Mouse (Mus musculus): ENCODE measurements around the gene Cgnl1. TPM values are rescaled to one million over a fixed set of nuclear protein-coding genes. Genes with fewer than 3 reads are reported as not detected.

Gene Cgnl1
- polyA plus RNA-seq, 1 experiment, result 24.6 TPM

DNA sequence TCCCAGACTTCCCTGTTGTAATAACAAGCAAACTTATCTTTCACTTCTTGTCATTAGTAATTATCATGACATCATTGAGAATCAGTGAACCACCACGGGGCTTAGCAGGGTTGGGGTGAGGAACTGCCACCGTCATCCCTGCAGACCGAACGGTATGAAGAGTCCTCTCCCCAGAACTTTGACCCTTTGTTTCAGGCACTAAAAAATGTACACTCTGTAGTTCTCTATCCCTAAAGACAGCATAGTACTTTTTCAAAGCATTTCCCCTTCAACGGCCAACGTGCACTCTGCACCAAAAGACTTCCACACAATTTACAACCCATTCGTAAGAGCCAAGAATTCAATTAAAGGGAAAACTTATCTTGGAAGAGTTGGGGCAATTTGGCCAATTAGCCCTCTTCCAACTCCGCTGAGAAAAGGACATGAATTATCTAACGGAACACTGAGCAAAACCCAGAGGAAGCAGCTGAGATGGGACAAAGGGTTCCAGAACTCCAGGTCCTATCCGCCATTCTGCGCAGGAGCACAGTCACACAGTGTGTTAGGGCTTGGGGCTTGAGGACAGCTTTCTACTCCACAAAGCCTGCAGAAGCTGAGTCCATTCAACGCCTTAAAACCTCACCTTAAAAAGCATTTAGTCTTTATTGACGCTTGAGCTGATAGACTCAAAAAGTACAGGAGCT is 66.9 kb downstream of the Cgnl1 start:
- Histone ChIP-seq H3K4me3 (ENCODE audit: insufficient read depth, low read length) (no peak overlapping the region), H3K4me1 (ENCODE audit: control insufficient read depth, insufficient read depth, low read length) (no peaks in the 10 kb centered on the region), H3K27ac (ENCODE audit: insufficient read depth, low read length) (no peak overlapping the region)
- TF ChIP-seq POLR2A (IDR thresholded peaks at IDR 0.05; ENCODE audit: low read depth, low read length), result no peak

DNA sequence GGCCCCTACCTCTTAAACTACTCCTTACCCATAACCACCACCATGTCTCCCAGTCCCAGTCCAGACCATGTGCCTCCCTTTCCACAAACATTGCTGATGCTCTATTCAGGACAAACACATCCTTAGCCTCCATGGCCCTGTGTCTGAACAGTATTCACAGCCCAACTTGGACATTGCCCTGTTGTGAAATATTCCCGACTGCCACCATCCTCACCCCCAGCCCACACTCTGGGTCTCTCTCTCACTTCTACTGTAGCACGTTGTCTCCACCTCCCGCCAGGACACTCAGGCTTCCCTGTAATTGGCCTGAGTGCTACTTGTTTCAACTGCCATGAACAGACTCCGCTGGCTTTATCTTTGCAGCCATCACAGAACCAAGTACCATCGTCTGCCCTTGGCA is 72.3 kb downstream of the Cgnl1 start:
- H3K4me1 ChIP-seq (ENCODE audit: control insufficient read depth, insufficient read depth, low read length), result peaks cover 13% of the 10 kb centered on the region
- no peak overlapping the region for H3K4me3 ChIP-seq (ENCODE audit: insufficient read depth, low read length)
- no peak overlapping the region for H3K27ac ChIP-seq (ENCODE audit: insufficient read depth, low read length)
- TF ChIP-seq CTCF (IDR thresholded peaks at IDR 0.05; ENCODE audit: borderline replicate concordance, insufficient read depth, low read length) (no peak), POLR2A (IDR thresholded peaks at IDR 0.05; ENCODE audit: low read depth, low read length) (no peak)

DNA sequence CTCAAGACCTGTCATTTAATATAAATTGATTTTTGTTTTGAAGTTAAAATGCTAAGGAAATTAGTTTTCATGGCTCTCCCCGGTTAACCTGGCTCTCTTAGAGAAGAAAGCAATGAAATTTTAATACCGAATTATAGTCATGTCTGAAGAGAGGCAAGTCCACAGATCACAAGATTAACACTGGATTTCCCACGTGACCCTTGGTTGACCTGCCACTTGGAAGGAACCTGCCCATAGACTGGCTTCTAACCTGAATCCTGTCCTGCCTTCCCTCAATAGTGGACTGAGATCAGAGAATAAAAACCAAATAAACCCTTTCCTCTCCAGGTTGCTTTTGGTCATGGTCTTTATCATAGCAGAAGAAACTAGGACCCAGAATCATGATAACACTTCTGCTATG is 73.3 kb downstream of the Cgnl1 start:
- H3K27ac ChIP-seq (ENCODE audit: insufficient read depth, low read length), result no peak overlapping the region
- peaks cover 17% of the 10 kb centered on the region for H3K4me1 ChIP-seq (ENCODE audit: control insufficient read depth, insufficient read depth, low read length)
- TF ChIP-seq CTCF (IDR thresholded peaks at IDR 0.05; ENCODE audit: borderline replicate concordance, insufficient read depth, low read length), result no peak
- TF ChIP-seq POLR2A (IDR thresholded peaks at IDR 0.05; ENCODE audit: low read depth, low read length), result no peak
- H3K4me3 ChIP-seq (ENCODE audit: insufficient read depth, low read length), result no peak overlapping the region

DNA sequence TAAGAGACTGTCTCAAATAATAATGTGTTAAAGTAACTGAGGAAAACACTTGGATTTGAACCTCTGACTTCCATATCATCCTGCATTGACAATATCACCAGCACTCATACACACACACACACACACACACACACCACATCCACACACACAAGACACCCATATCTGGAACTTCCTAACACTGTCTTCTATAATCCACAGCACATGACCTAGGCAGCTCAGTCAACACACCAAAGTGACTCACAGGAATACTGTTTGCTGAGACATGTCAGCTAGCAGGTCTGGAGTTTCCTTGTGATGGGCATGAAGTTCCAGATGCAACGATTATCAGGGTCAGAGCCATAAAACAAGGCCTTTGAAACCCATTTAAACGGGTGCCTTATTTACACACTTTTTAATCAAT is 74.2 kb downstream of the Cgnl1 start:
- no peak for TF ChIP-seq CTCF (IDR thresholded peaks at IDR 0.05; ENCODE audit: borderline replicate concordance, insufficient read depth, low read length)
- no peak for TF ChIP-seq POLR2A (IDR thresholded peaks at IDR 0.05; ENCODE audit: low read depth, low read length)
- peaks cover 17% of the 10 kb centered on the region for H3K4me1 ChIP-seq (ENCODE audit: control insufficient read depth, insufficient read depth, low read length)
- no peak overlapping the region for H3K27ac ChIP-seq (ENCODE audit: insufficient read depth, low read length)
- no peak overlapping the region for H3K4me3 ChIP-seq (ENCODE audit: insufficient read depth, low read length)

DNA sequence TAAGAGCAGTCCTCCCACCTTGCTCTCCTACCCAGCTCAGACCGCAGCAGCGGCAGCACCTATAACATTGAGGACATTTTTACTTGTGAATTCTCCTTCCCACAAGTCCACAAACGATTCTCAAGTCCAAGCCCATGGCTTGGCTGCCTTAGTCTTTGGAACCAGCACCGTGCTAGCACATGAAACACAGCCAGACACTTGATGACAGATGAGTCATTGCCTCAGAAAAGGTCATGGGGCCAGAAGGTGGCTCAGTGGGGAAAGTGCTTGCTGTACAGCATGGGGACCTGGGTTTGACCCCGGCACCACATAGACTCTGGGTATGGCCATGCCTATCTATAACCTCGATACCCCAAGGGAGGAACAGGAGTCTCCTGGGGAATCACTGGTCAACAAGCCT is 74.6 kb downstream of the Cgnl1 start:
- H3K27ac ChIP-seq (ENCODE audit: insufficient read depth, low read length), result no peak overlapping the region

DNA sequence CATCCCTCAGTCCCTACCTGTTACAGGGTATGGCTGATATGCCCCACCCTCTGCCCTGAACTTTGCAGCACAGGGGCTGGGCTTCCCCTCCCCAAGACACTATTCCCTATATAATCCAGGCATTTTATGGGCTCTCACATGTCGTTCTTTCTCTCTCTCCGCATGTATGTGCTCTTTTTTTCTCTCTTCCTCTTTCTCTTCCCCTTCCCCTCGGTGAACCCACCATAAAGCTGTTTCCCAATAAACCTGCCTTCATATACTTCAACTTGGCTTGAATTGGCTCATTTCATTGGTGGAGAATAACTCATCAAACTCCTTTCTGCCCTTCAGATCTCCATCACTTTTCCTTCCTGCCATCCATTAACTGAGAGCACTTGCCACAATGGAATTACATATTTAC is 76.3 kb downstream of the Cgnl1 start:
- no peak for TF ChIP-seq POLR2A (IDR thresholded peaks at IDR 0.05; ENCODE audit: low read depth, low read length)
- no peak overlapping the region for H3K27ac ChIP-seq (ENCODE audit: insufficient read depth, low read length)
- peaks cover 17% of the 10 kb centered on the region for H3K4me1 ChIP-seq (ENCODE audit: control insufficient read depth, insufficient read depth, low read length)
- no peak overlapping the region for H3K4me3 ChIP-seq (ENCODE audit: insufficient read depth, low read length)

More for the DNA sequence above, 74.6 kb downstream of the Cgnl1 start:
- TF ChIP-seq CTCF (IDR thresholded peaks at IDR 0.05; ENCODE audit: borderline replicate concordance, insufficient read depth, low read length), result no peak
- TF ChIP-seq POLR2A (IDR thresholded peaks at IDR 0.05; ENCODE audit: low read depth, low read length), result no peak
- no peak overlapping the region for H3K4me3 ChIP-seq (ENCODE audit: insufficient read depth, low read length)
- H3K4me1 ChIP-seq (ENCODE audit: control insufficient read depth, insufficient read depth, low read length), result peaks cover 17% of the 10 kb centered on the region

DNA sequence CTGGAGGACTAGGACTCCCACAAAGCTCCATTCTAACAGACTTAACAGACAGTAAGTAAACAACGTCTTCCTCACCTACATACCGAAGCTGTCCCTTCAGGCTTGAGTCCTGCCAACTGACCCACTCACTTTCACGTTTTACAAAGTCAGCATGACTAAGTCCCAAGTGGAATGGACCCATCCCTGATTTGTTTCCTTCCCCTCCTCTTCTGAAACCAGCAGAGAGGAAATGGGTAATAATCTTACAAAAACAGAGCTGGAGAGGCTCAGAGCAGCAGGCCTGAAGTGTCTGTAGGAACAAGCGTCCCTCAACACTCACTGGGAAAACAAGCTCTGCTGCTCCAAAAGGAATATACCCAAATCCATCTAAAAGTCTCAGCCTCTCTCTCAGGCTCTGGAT is 77.2 kb downstream of the Cgnl1 start:
- H3K4me3 ChIP-seq (ENCODE audit: insufficient read depth, low read length), result no peak overlapping the region
- H3K27ac ChIP-seq (ENCODE audit: insufficient read depth, low read length), result peak overlapping the region; percentile 92
- no peak for TF ChIP-seq POLR2A (IDR thresholded peaks at IDR 0.05; ENCODE audit: low read depth, low read length)
- no peak for TF ChIP-seq CTCF (IDR thresholded peaks at IDR 0.05; ENCODE audit: borderline replicate concordance, insufficient read depth, low read length)
- peaks cover 17% of the 10 kb centered on the region for H3K4me1 ChIP-seq (ENCODE audit: control insufficient read depth, insufficient read depth, low read length)

DNA sequence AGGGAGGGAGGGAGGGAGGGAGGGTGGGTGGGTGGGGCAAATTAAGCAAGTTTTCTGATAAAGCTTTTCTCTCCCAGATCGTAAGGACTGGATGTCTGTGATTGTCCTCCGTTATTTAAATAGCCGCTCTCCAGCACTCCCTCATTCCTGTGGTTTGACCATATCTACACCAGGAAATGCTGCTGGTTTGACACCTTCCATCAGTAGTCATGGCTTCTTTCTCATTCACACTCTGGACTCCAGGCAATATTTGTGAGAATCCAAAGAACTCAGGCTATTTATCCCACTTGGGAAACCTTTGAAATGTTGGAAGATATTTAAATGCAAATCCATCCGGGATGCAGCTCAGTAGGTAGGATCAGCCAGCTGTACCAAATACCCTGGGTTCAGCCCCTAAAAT is 77.6 kb downstream of the Cgnl1 start:
- Histone ChIP-seq H3K4me3 (ENCODE audit: insufficient read depth, low read length) (no peak overlapping the region), H3K4me1 (ENCODE audit: control insufficient read depth, insufficient read depth, low read length) (peaks cover 17% of the 10 kb centered on the region), H3K27ac (ENCODE audit: insufficient read depth, low read length) (peak overlapping the region; percentile 92)
- TF ChIP-seq POLR2A (IDR thresholded peaks at IDR 0.05; ENCODE audit: low read depth, low read length) (no peak), CTCF (IDR thresholded peaks at IDR 0.05; ENCODE audit: borderline replicate concordance, insufficient read depth, low read length) (no peak)

DNA sequence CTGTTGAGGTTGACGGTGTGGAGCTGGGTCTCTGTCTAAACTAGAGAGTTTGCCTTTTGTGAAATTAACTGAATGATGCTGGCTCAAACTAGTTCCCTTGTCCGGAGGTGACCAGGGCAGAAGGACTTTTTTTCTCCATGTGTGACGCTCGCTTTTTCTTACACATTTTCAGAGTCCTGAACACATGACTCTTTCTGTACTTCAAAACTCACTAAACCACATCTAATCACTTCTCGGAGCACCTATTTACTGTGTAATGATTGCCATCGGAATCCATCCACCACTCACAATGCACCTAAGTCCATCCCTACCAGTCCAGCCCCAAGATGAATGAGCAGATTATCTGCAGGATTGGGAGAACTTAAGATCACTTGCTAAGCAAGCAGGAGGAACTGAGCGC is 79.2 kb downstream of the Cgnl1 start:
- no peak overlapping the region for H3K27ac ChIP-seq (ENCODE audit: insufficient read depth, low read length)
- H3K4me1 ChIP-seq (ENCODE audit: control insufficient read depth, insufficient read depth, low read length), result peaks cover 15% of the 10 kb centered on the region
- TF ChIP-seq POLR2A (IDR thresholded peaks at IDR 0.05; ENCODE audit: low read depth, low read length), result no peak
- TF ChIP-seq CTCF (IDR thresholded peaks at IDR 0.05; ENCODE audit: borderline replicate concordance, insufficient read depth, low read length), result no peak
- H3K4me3 ChIP-seq (ENCODE audit: insufficient read depth, low read length), result no peak overlapping the region

DNA sequence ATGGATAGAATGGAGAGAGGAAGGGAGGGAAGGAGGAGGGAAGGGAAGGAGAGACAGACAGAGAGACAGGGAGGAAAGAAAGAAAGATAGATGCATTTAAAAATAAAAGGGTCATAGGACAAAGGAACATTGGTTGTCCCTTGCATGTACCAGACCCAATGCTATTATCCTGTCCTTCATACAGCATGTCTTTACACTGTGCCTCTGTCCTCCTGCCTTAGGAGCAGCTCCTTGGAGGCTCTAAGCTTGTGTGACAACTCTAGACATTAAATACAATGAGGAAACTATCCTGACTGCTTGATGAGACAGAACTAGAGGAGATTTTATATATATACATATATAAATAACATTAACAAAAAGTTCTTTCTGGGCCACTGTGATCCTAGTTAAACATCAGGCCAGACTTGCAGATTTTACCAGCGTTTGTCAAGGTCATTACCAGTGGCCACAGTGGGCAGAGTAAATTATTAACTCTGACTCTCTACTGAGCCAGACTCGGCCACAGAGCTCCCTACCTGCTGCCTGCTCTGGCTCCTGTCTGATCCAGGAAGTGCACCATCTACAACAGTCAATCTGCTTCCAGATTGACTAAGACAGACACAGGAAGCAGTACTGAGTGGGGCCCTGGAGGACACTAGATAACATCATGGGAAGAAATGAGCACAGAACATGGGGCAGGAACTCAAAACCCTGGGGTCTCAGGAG is 81.9 kb downstream of the Cgnl1 start:
- TF ChIP-seq POLR2A (IDR thresholded peaks at IDR 0.05; ENCODE audit: low read depth, low read length), result no peak
- no peak for TF ChIP-seq CTCF (IDR thresholded peaks at IDR 0.05; ENCODE audit: borderline replicate concordance, insufficient read depth, low read length)
- H3K4me1 ChIP-seq (ENCODE audit: control insufficient read depth, insufficient read depth, low read length), result peaks cover 8% of the 10 kb centered on the region
- H3K27ac ChIP-seq (ENCODE audit: insufficient read depth, low read length), result no peak overlapping the region
- H3K4me3 ChIP-seq (ENCODE audit: insufficient read depth, low read length), result no peak overlapping the region

Data from embryonic fibroblast, embryonic 13.5 days (primary cell).